Mouse (Mus musculus) stomach, embryonic 14.5 days (tissue): ENCODE measurements around the gene D630023F18Rik. TPM values are rescaled to one million over a fixed set of nuclear protein-coding genes. Genes with fewer than 3 reads are reported as not detected.

Experiments
- ATAC-seq: fragments of 200-750 bp; cut with Nextera tagmentation; 2 replicates; pipeline ENCODE4 v1.8.0; 2017; ENCODE audit warnings: low read depth, moderate TSS enrichment; ENCODE audit not compliant: insufficient number of reproducible peaks, insufficient read depth, low FRiP score
- H3K27ac ChIP-seq: fragments of 300-500 bp; sonication (generic); 2 replicates; pipeline ENCODE4 v1.5.1; 2014; ENCODE audit warnings: mild to moderate bottlenecking, low read length, moderate library complexity, mixed read lengths
- H3K27me3 ChIP-seq: fragments of 300-500 bp; sonication (generic); 2 replicates; pipeline ENCODE4 v1.6.1; 2014; ENCODE audit warnings: low read length, control low read depth, mixed read lengths; ENCODE audit not compliant: control insufficient read depth, insufficient read depth
- H3K36me3 ChIP-seq: fragments of 300-500 bp; sonication (generic); 2 replicates; pipeline ENCODE4 v1.6.1; 2014; ENCODE audit warnings: mild to moderate bottlenecking, control low read depth, low read length, moderate library complexity, mixed read lengths; ENCODE audit not compliant: control insufficient read depth, insufficient read depth
- H3K4me1 ChIP-seq: fragments of 300-500 bp; sonication (generic); 2 replicates; pipeline ENCODE4 v1.6.1; 2014; ENCODE audit warnings: low read length, control low read depth, mixed read lengths; ENCODE audit not compliant: control insufficient read depth, insufficient read depth
- H3K4me2 ChIP-seq: fragments of 300-500 bp; sonication (generic); replicated peaks from 2 replicates; pipeline ENCODE4 v1.6.1; 2014; ENCODE audit warnings: low read depth, low read length, control low read depth
- H3K4me3 ChIP-seq: fragments of 300-500 bp; sonication (generic); 2 replicates; pipeline ENCODE4 v1.5.1; 2014; ENCODE audit warnings: low read depth, low read length, control low read depth
- H3K9ac ChIP-seq: fragments of 300-500 bp; sonication (generic); replicated peaks from 2 replicates; pipeline ENCODE4 v1.6.1; 2014; ENCODE audit warnings: low read depth, mild to moderate bottlenecking, control low read depth, low read length, moderate library complexity, mixed read lengths
- H3K9me3 ChIP-seq: fragments of 300-500 bp; sonication (generic); 2 replicates; pipeline ENCODE4 v1.6.1; 2016; ENCODE audit warnings: low read depth, low read length, control low read depth; ENCODE audit not compliant: control insufficient read depth
- WGBS: fragments of 180-500 bp; shearing (Covaris S2); extraction: QIAGEN DNeasy Blood & Tissue Kit; methylation state at CpG from one replicate; pipeline ENCODE4 v1.1.7; 2014; 5-methylcytosine and 5-hydroxymethylcytosine counted together
- polyA plus RNA-seq: library from polyadenylated mRNA; unstranded; fragments of >200 nt; fragmentation: Nextera tagmentation; extraction: Ambion mirVana; gene quantifications from 2 replicates; pipeline ENCODE4 v1.2.1, GENCODE M21; 2014

The D630023F18Rik gene
- polyA plus RNA-seq = 0.29 TPM in 1 of 2 replicates, not detected in the other

- Histone ChIP-seq H3K36me3 (no peaks in the 10 kb centered on the region), H3K9ac (no peak within 1 kb of the TSS), H3K4me2 (no peak within 1 kb of the TSS), H3K4me1 (no peaks in the 10 kb centered on the region), H3K4me3 (no peak within 1 kb of the TSS), H3K27me3 (no peaks in the 10 kb centered on the region), H3K27ac (no peak within 1 kb of the TSS), H3K9me3 (no peaks in the 10 kb centered on the region)
- ATAC-seq = no peak
- WGBS = 24% methylated on average over 9 of the region's 9 CpGs
These were observed at the start of gene D630023F18Rik for GRCm38 (mm10) chr1:65122574-65123372. TSS of gene D630023F18Rik (minus strand) at chr1:65123214.

GRCm38 (mm10) chr1:65171579-65171978, 48.6 kb upstream of the D630023F18Rik start:
- no peaks in the 10 kb centered on the region for H3K9me3 ChIP-seq
- H3K9ac ChIP-seq = no peak overlapping the region
- H3K4me2 ChIP-seq = no peak overlapping the region
- no peak overlapping the region for H3K27ac ChIP-seq
- peaks cover 49% of the 10 kb centered on the region for H3K36me3 ChIP-seq
- 72% methylated on average over 4 of the region's 4 CpGs for WGBS
- H3K4me1 ChIP-seq = no peaks in the 10 kb centered on the region
- H3K27me3 ChIP-seq = no peaks in the 10 kb centered on the region
- no peak for ATAC-seq
- no peak overlapping the region for H3K4me3 ChIP-seq

GRCm38 (mm10) chr1:65169947-65170346, 46.9 kb upstream of the D630023F18Rik start:
- Histone ChIP-seq H3K27ac (no peak overlapping the region), H3K36me3 (peaks cover 50% of the 10 kb centered on the region), H3K27me3 (no peaks in the 10 kb centered on the region), H3K4me3 (no peak overlapping the region), H3K9ac (no peak overlapping the region), H3K4me2 (no peak overlapping the region), H3K9me3 (no peaks in the 10 kb centered on the region), H3K4me1 (no peaks in the 10 kb centered on the region)
- whole genome bisulfite sequencing = 87% methylated on average over 5 of the region's 5 CpGs
- ATAC-seq = no peak

- Histone ChIP-seq H3K36me3 (peaks cover 53% of the 10 kb centered on the region), H3K27ac (no peak overlapping the region), H3K9ac (no peak overlapping the region), H3K4me1 (no peaks in the 10 kb centered on the region), H3K4me3 (no peak overlapping the region), H3K9me3 (no peaks in the 10 kb centered on the region), H3K27me3 (no peaks in the 10 kb centered on the region), H3K4me2 (no peak overlapping the region)
- WGBS = 83% methylated on average over 7 of the region's 7 CpGs
- no peak for ATAC-seq
These were observed 46.5 kb upstream of the D630023F18Rik start for GRCm38 (mm10) chr1:65169536-65169935.

GRCm38 (mm10) chr1:65167496-65167895, 44.5 kb upstream of the D630023F18Rik start:
- ATAC-seq = no peak
- no peaks in the 10 kb centered on the region for H3K4me1 ChIP-seq
- peaks cover 57% of the 10 kb centered on the region for H3K36me3 ChIP-seq
- no peak overlapping the region for H3K4me2 ChIP-seq
- H3K27ac ChIP-seq = no peak overlapping the region
- no peaks in the 10 kb centered on the region for H3K9me3 ChIP-seq
- 93% methylated on average over 1 of the region's 1 CpGs for WGBS
- H3K27me3 ChIP-seq = no peaks in the 10 kb centered on the region
- H3K4me3 ChIP-seq = no peak overlapping the region
- no peak overlapping the region for H3K9ac ChIP-seq

DNA sequence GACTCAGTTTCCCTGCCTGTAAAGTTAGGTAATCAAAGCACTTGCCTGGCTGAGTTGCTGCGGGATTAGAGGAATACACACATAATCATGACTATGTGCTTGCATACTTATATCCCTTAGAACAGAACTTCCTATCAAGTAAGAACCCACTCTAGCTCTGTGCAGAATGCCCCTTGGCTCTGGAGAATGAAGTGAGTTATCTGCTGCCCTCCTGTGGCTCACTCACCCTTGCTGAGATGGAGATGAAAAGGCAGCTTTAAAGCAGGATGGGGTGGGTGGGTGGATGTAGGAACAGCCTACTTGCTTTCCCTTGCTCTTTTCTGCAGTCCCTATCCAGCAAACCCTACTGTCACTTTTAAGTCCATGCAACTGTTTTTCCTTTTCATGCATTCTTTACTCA, 39.2 kb upstream of the D630023F18Rik start:
- Histone ChIP-seq H3K4me1 (no peaks in the 10 kb centered on the region), H3K4me3 (no peak overlapping the region), H3K27me3 (no peaks in the 10 kb centered on the region), H3K9ac (no peak overlapping the region), H3K4me2 (no peak overlapping the region), H3K27ac (no peak overlapping the region), H3K9me3 (no peaks in the 10 kb centered on the region), H3K36me3 (peaks cover 67% of the 10 kb centered on the region)
- WGBS = 100% methylated on average over 1 of the region's 1 CpGs
- no peak for ATAC-seq

- ATAC-seq = no peak
- 93% methylated on average over 5 of the region's 5 CpGs for WGBS
- Histone ChIP-seq H3K9me3 (no peaks in the 10 kb centered on the region), H3K4me2 (no peak overlapping the region), H3K4me3 (no peak overlapping the region), H3K27ac (no peak overlapping the region), H3K4me1 (no peaks in the 10 kb centered on the region), H3K27me3 (no peaks in the 10 kb centered on the region), H3K9ac (no peak overlapping the region), H3K36me3 (peaks cover 27% of the 10 kb centered on the region)
These were observed 33.1 kb upstream of the D630023F18Rik start for GRCm38 (mm10) chr1:65156111-65156510.

- Histone ChIP-seq H3K27me3 (no peaks in the 10 kb centered on the region), H3K9ac (no peak overlapping the region), H3K27ac (no peak overlapping the region), H3K4me1 (no peaks in the 10 kb centered on the region), H3K4me3 (no peak overlapping the region), H3K36me3 (peaks cover 15% of the 10 kb centered on the region), H3K4me2 (no peak overlapping the region), H3K9me3 (no peaks in the 10 kb centered on the region)
- no peak for ATAC-seq
These were observed 31.8 kb upstream of the D630023F18Rik start for GRCm38 (mm10) chr1:65154814-65155213.

DNA sequence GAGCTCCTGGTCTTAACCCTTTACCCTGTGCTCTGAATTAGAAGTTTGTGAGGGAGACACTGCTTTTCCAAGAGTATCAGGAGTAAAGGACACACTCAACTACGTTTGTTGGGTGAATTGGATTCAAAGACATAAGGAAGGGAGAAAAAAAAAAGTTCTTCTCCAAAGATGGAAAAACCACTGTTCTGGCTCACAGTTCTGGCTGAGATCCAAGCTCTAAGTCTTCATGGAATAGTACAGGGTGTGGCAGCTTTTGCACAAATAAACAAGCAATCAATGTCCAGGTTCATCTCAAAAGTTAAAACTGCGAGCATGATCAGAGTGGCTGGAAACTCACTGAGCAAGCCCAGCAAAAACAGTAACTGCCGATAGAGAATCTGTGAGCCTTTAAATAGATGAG, 25.0 kb upstream of the D630023F18Rik start:
- Histone ChIP-seq H3K4me2 (no peak overlapping the region), H3K36me3 (no peaks in the 10 kb centered on the region), H3K27ac (no peak overlapping the region), H3K9ac (no peak overlapping the region), H3K4me3 (no peak overlapping the region), H3K4me1 (no peaks in the 10 kb centered on the region), H3K27me3 (no peaks in the 10 kb centered on the region), H3K9me3 (no peaks in the 10 kb centered on the region)
- WGBS = 76% methylated on average over 3 of the region's 3 CpGs
- ATAC-seq = no peak
